10 mouse cellular contexts compared by ENCODE assay signal in the genomic region with DNA sequence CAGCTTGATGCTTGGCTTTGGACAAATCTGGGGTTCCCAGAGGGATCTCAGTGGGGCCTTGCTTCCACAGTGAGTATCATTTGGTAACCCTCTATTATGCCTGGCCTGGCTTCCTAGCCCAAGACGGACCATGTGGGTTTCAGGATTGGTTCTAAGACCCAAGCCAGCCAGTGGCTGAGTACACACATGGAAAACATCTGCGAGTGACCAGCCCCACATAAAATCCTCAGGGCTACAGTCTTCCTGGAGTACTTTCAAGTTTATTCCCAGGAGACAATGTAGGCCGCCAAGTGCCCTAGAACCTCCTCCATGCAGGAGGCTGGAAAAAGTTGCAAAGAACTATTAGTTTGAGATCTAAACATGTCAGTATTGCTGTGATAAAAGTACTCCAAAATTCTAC.
DNase-seq lines count a peak whose midpoint lies in the region; ATAC-seq and TF ChIP-seq lines count a peak whose summit lies in the region.
"Had no signal": no experiment of that assay in that cellular context is flagged by ENCODE, and none has a peak within 500 bp of the region (broad histone marks: within the 10 kb centered on the region; RNA-seq: fewer than 3 reads in every experiment).

No protein-coding gene starts in this region.

- H3K9me3 ChIP-seq in intestine, embryonic 14.5 days (ENCODE audit: control insufficient read depth, low read length), result no peaks in the 10 kb centered on the region
- H3K9me3 ChIP-seq in intestine, postnatal 0 days (ENCODE audit: control insufficient read depth), result no peaks in the 10 kb centered on the region
- H3K9me3 ChIP-seq: liver, embryonic 15.5 days had no signal

- H3K4me1 ChIP-seq in intestine, embryonic 14.5 days (replicated peaks; ENCODE audit: control insufficient read depth, insufficient read depth, low read length), result peaks cover 7% of the 10 kb centered on the region
- H3K4me1 ChIP-seq in intestine, postnatal 0 days (replicated peaks; ENCODE audit: control insufficient read depth, insufficient read depth, low read length), result no peaks in the 10 kb centered on the region; the same call in 1 of the 2 replicates

- no peaks in the 10 kb centered on the region for H3K27me3 ChIP-seq in intestine, embryonic 14.5 days (replicated peaks; ENCODE audit: control insufficient read depth, insufficient read depth, low read length)
- no peaks in the 10 kb centered on the region for H3K27me3 ChIP-seq in intestine, postnatal 0 days (replicated peaks; ENCODE audit: control insufficient read depth, insufficient read depth, low read length)
- H3K27me3 ChIP-seq: liver, embryonic 15.5 days had no signal

- TF ChIP-seq CTCF in intestine, postnatal 0 days (IDR thresholded peaks at IDR 0.05; ENCODE audit: low read depth), result no peak

- peak overlapping the region; percentile 35 for H3K27ac ChIP-seq in intestine, embryonic 14.5 days (ENCODE audit: low read depth)
- no peak overlapping the region for H3K27ac ChIP-seq in intestine, postnatal 0 days (ENCODE audit: low read depth, low read length)
- H3K27ac ChIP-seq: liver, embryonic 15.5 days had no signal

- WGBS in intestine, embryonic 14.5 days, result 73% methylated on average over 3 of the region's 3 CpGs
- 66% methylated on average over 3 of the region's 3 CpGs for WGBS in intestine, postnatal 0 days

- H3K4me2 ChIP-seq in intestine, embryonic 14.5 days (ENCODE audit: low read length), result no peak overlapping the region
- H3K4me2 ChIP-seq in intestine, postnatal 0 days (replicated peaks; ENCODE audit: low read depth), result no peak overlapping the region
- H3K4me2 ChIP-seq: liver, embryonic 15.5 days had no signal

- no peak for DNase-seq in intestine, embryonic 14.5 days (ENCODE audit: low spot score)
- DNase-seq in gastrocnemius, adult 8-10 months (ENCODE audit: low spot score in 2 of 2), result peak; percentile 52 to 63
- peak; percentile 40 for DNase-seq in kidney, adult 9 months
- peak; percentile 42 for DNase-seq in lung, postnatal 36 days
- DNase-seq in thymus, postnatal 0 days (ENCODE audit: low spot score), result no peak
- DNase-seq in left cerebral cortex, postnatal 25 days (ENCODE audit: low spot score in 2 of 2), result no peak

- peaks cover 42% of the 10 kb centered on the region for H3K36me3 ChIP-seq in intestine, embryonic 14.5 days (ENCODE audit: control insufficient read depth, insufficient read depth, low read length)
- H3K36me3 ChIP-seq in intestine, postnatal 0 days (ENCODE audit: control insufficient read depth, insufficient read depth), result no peaks in the 10 kb centered on the region; the same call in 1 of the 2 replicates
- H3K36me3 ChIP-seq: liver, embryonic 15.5 days had no signal

- no peak for ATAC-seq in intestine, embryonic 14.5 days (replicated peaks; ENCODE audit: low FRiP score, low TSS enrichment, low read depth)
- ATAC-seq in intestine, postnatal 0 days, result no peak
- no peak for ATAC-seq in megakaryocyte progenitor cell, adult 5-6 weeks (replicated peaks; ENCODE audit: poor library complexity)
- ATAC-seq: midbrain, embryonic 16.5 days had no signal

- H3K4me3 ChIP-seq in intestine, embryonic 14.5 days (ENCODE audit: low read depth, low read length), result no peak overlapping the region
- H3K4me3 ChIP-seq in intestine, postnatal 0 days (ENCODE audit: low read depth, low read length), result no peak overlapping the region
- H3K4me3 ChIP-seq: liver, embryonic 15.5 days had no signal

- intact Hi-C loops in left cerebral cortex, postnatal 25 days (cut with DNase I), result no loop called here

- H3K9ac ChIP-seq in intestine, embryonic 14.5 days (ENCODE audit: low read length), result no peak overlapping the region
- no peak overlapping the region for H3K9ac ChIP-seq in intestine, postnatal 0 days (ENCODE audit: low read depth, low read length)
- H3K9ac ChIP-seq: liver, embryonic 15.5 days had no signal

Comparison
In these comparisons a context has a peak if more than half of its experiments do, and no peak if none do; other contexts are left out.
1. DNase-seq: peak in gastrocnemius, adult 8-10 months (2 of 2), kidney, adult 9 months (single experiment) and lung, postnatal 36 days (single experiment); none in intestine, embryonic 14.5 days (single experiment), thymus, postnatal 0 days (single experiment) and left cerebral cortex, postnatal 25 days (0 of 2).